Mouse (Mus musculus): Measurements from ENCODE around the gene Mfsd5. TPM values are rescaled to one million over a fixed set of nuclear protein-coding genes. Genes with fewer than 3 reads are reported as not detected.
A peak's percentile ranks its signal among the peaks of the same experiment; 100 is the strongest.

The Mfsd5 gene
- total and polyA plus RNA-seq, 3 experiments = 56.3 to 115 (median 83.6) TPM

DNA sequence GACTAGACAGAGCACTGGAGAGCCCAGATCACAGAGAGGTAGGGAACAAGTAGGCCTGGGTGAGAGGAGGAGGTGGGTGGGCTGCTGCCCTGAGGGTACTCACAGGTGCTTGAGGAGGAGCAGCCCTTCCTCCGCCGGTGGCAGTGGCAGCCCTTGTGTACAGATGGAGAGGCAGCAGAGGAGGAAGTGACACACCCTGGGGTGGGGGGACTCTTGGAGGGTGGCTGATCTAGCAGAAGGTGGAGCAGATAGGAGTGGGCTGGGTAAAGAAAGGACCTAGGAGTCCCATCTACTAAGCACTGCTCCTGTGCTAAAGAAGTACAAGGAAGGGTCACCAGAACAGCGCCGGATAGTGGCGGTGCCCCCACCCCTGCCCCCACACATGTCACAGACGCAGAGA, 47.5 kb upstream of the Mfsd5 start, which contains the start of gene Itgb7 (continued):
- TF ChIP-seq ZC3H11A (IDR thresholded peaks at IDR 0.05; ENCODE audit: low read depth, low read length) (0 out of 2 replicates have a peak, but pooled peaks have one; percentile 5), ZMIZ1 (IDR thresholded peaks at IDR 0.05; ENCODE audit: low read depth, low read length) (peak; percentile 81; the same call in 1 of the 2 replicates), HCFC1 (IDR thresholded peaks at IDR 0.05; ENCODE audit: low read depth, low read length) (no peak), MXI1 (IDR thresholded peaks at IDR 0.05; ENCODE audit: low read depth, low read length) (peak; percentile 26; the same call in 1 of the 2 replicates), MYB (IDR thresholded peaks at IDR 0.05; ENCODE audit: low read depth, low read length) (0 out of 2 replicates have a peak, but pooled peaks have one; percentile 7), CHD2 (IDR thresholded peaks at IDR 0.05; ENCODE audit: low read length) (peak; percentile 17; the same call in 1 of the 2 replicates), ETS1 (IDR thresholded peaks at IDR 0.05; ENCODE audit: low read depth, low read length) (peak; percentile 79), POLR2AphosphoS2 (IDR thresholded peaks at IDR 0.05; ENCODE audit: low read length) (no peak), SMC3 (IDR thresholded peaks at IDR 0.05; ENCODE audit: low read depth, low read length) (no peak; the same call in 1 of the 2 replicates), ZKSCAN1 (IDR thresholded peaks at IDR 0.05; ENCODE audit: low read depth, low read length) (no peak), MYC (IDR thresholded peaks at IDR 0.05; ENCODE audit: low read depth, low read length) (0 out of 2 replicates have a peak, but pooled peaks have one; percentile 61), UBTF (IDR thresholded peaks at IDR 0.05; ENCODE audit: borderline replicate concordance, insufficient read depth, low read depth, low read length) (no peak), TBP (IDR thresholded peaks at IDR 0.05; ENCODE audit: low read depth, low read length) (peak; percentile 43; the same call in 1 of the 2 replicates), TCF12 (IDR thresholded peaks at IDR 0.05; ENCODE audit: low read depth, low read length) (peak; percentile 91), EP300 (IDR thresholded peaks at IDR 0.05; ENCODE audit: low read depth in 1 of 2, low read length in 2 of 2) (peak; percentile 90), POLR2AphosphoS5 (IDR thresholded peaks at IDR 0.05; ENCODE audit: borderline replicate concordance, low read depth, low read length) (no peak), USF2 (IDR thresholded peaks at IDR 0.05; ENCODE audit: borderline replicate concordance in 1 of 2, insufficient read depth in 1 of 2, low read depth in 1 of 2, low read length in 2 of 2) (no peak), BHLHE40 (IDR thresholded peaks at IDR 0.05; ENCODE audit: borderline replicate concordance, low read depth, low read length) (no peak), SIN3A (IDR thresholded peaks at IDR 0.05; ENCODE audit: low read length) (peak; percentile 71)

- Histone ChIP-seq H3K9me3 (replicated peaks; ENCODE audit: insufficient read depth, low read length) (no peaks in the 10 kb centered on the region), H3K27ac (ENCODE audit: control insufficient read depth, low read depth, low read length) (no peak overlapping the region), H3K4me3 (ENCODE audit: control insufficient read depth in 1 of 2, insufficient read depth in 1 of 2, low read depth in 2 of 2, low read length in 2 of 2) (no peak overlapping the region), H3K36me3 (ENCODE audit: control insufficient read depth in 1 of 2, insufficient read depth in 2 of 2, low read length in 2 of 2) (peaks cover 0 to 15% of the 10 kb centered on the region in 2 experiments; a peak in 2 of 4 replicates), H3K4me1 (ENCODE audit: control insufficient read depth in 1 of 2, insufficient read depth in 2 of 2, low read length in 2 of 2) (peaks cover 15 to 32% of the 10 kb centered on the region in 2 experiments), H3K27me3 (ENCODE audit: control insufficient read depth in 1 of 2, insufficient read depth in 2 of 2, low read length in 2 of 2) (no peaks in the 10 kb centered on the region), H3K79me2 (ENCODE audit: control insufficient read depth, insufficient read depth, low read length, poor library complexity) (no peaks in the 10 kb centered on the region), H3K9ac (ENCODE audit: control insufficient read depth, low read depth, low read length, poor library complexity, severe bottlenecking) (no peak overlapping the region)
- DNase-seq (ENCODE audit: low read depth, low spot score) = no peak
- no peak for TF ChIP-seq POLR2AphosphoS2 (IDR thresholded peaks at IDR 0.05; ENCODE audit: low read length)
- no peak for TF ChIP-seq ZMIZ1 (IDR thresholded peaks at IDR 0.05; ENCODE audit: low read depth, low read length)
- TF ChIP-seq CTCF (IDR thresholded peaks at IDR 0.05 in 2 of 3, conservative IDR thresholded peaks at IDR 0.05 in 1 of 3; ENCODE audit: control insufficient read depth in 1 of 3, insufficient read depth in 1 of 3, low read depth in 2 of 3, low read length in 3 of 3, poor library complexity in 1 of 3, severe bottlenecking in 1 of 3) = no peak
- TF ChIP-seq NELFE (IDR thresholded peaks at IDR 0.05; ENCODE audit: low read depth, low read length) = no peak
- TF ChIP-seq SMC3 (IDR thresholded peaks at IDR 0.05; ENCODE audit: low read depth, low read length) = no peak
Measured at GRCm38 (mm10) chr15:102232764-102233163, 46.5 kb upstream of the Mfsd5 start.

Measured in MEL (cell line).